Mouse (Mus musculus) forebrain, embryonic 13.5 days (tissue): ENCODE data around the gene Agpat2. TPM values are rescaled to one million over a fixed set of nuclear protein-coding genes. Genes with fewer than 3 reads are reported as not detected.
A peak's percentile ranks its signal among the peaks of the same experiment; 100 is the strongest.

Experiments used
- ATAC-seq: fragments of 200-750 bp; cut with Nextera tagmentation; 2 replicates; pipeline ENCODE4 v1.8.0; 2017
- H3K27ac ChIP-seq: fragments of 300-500 bp; sonication (generic); 2 replicates; pipeline ENCODE4 v1.5.1; 2015; ENCODE audit warnings: inconsistent platforms, mild to moderate bottlenecking, moderate library complexity
- H3K27me3 ChIP-seq: fragments of 300-500 bp; sonication (generic); 2 replicates; pipeline ENCODE4 v1.6.1; 2015; ENCODE audit warnings: mild to moderate bottlenecking, inconsistent platforms
- H3K36me3 ChIP-seq: fragments of 300-500 bp; sonication (generic); 2 replicates; pipeline ENCODE4 v1.6.1; 2015; ENCODE audit warnings: mild to moderate bottlenecking, inconsistent platforms; ENCODE audit not compliant: poor library complexity, severe bottlenecking
- H3K4me1 ChIP-seq: fragments of 300-500 bp; sonication (generic); 2 replicates; pipeline ENCODE4 v1.6.1; 2015; ENCODE audit warnings: inconsistent platforms
- H3K4me2 ChIP-seq: fragments of 300-500 bp; sonication (generic); 2 replicates; pipeline ENCODE4 v1.6.1; 2015; ENCODE audit warnings: inconsistent platforms, mild to moderate bottlenecking, moderate library complexity
- H3K4me3 ChIP-seq: fragments of 300-500 bp; sonication (generic); 2 replicates; pipeline ENCODE4 v1.5.1; 2015; ENCODE audit warnings: mild to moderate bottlenecking, inconsistent platforms
- H3K9ac ChIP-seq: fragments of 300-500 bp; sonication (generic); 2 replicates; pipeline ENCODE4 v1.6.1; 2015; ENCODE audit warnings: mild to moderate bottlenecking, inconsistent platforms
- H3K9me3 ChIP-seq: fragments of 300-500 bp; sonication (generic); replicated peaks from 2 replicates; pipeline ENCODE4 v1.6.1; 2016; ENCODE audit warnings: inconsistent platforms
- WGBS: fragments of 180-500 bp; shearing (Covaris S2); methylation state at CpG from one replicate; pipeline ENCODE4 v1.1.7; 2015; 5-methylcytosine and 5-hydroxymethylcytosine counted together
- polyA plus RNA-seq: library from polyadenylated mRNA; unstranded; fragments of >200 nt; fragmentation: Nextera tagmentation; extraction: Ambion mirVana; gene quantifications from 2 replicates; pipeline ENCODE4 v1.2.1, GENCODE M21; 2015

Gene Agpat2
- polyA plus RNA-seq, 1 experiment from 2014 or later: 2.5 TPM

- no peaks in the 10 kb centered on the region for H3K36me3 ChIP-seq
- 29% methylated on average over 6 of the region's 6 CpGs for WGBS
- H3K27ac ChIP-seq: no peak overlapping the region
- no peak for ATAC-seq
- no peaks in the 10 kb centered on the region for H3K9me3 ChIP-seq
- peak overlapping the region; percentile 54 for H3K4me3 ChIP-seq
- H3K27me3 ChIP-seq: peaks cover 49% of the 10 kb centered on the region
- H3K4me1 ChIP-seq: peaks cover 20% of the 10 kb centered on the region
- H3K9ac ChIP-seq: peak overlapping the region; percentile 63; the same call in 1 of the 2 replicates
- peak overlapping the region; percentile 76 for H3K4me2 ChIP-seq
Measured at GRCm38 (mm10) chr2:26603159-26603558, 1.1 kb downstream of the Agpat2 start.

- no peak overlapping the region for H3K4me2 ChIP-seq
- H3K9me3 ChIP-seq: no peaks in the 10 kb centered on the region
- WGBS: 81% methylated on average over 5 of the region's 5 CpGs
- H3K4me3 ChIP-seq: no peak overlapping the region
- H3K36me3 ChIP-seq: no peaks in the 10 kb centered on the region
- peaks cover 49% of the 10 kb centered on the region for H3K27me3 ChIP-seq
- no peak overlapping the region for H3K27ac ChIP-seq
- peaks cover 20% of the 10 kb centered on the region for H3K4me1 ChIP-seq
- no peak overlapping the region for H3K9ac ChIP-seq
- ATAC-seq: no peak
Measured at GRCm38 (mm10) chr2:26602631-26603030, 1.6 kb downstream of the Agpat2 start.

GRCm38 (mm10) chr2:26601595-26601994 lies 2.6 kb downstream of the Agpat2 start:
- no peak overlapping the region for H3K9ac ChIP-seq
- H3K27me3 ChIP-seq: peaks cover 45% of the 10 kb centered on the region
- no peaks in the 10 kb centered on the region for H3K9me3 ChIP-seq
- H3K36me3 ChIP-seq: no peaks in the 10 kb centered on the region
- peaks cover 14% of the 10 kb centered on the region for H3K4me1 ChIP-seq
- no peak overlapping the region for H3K27ac ChIP-seq
- no peak overlapping the region for H3K4me3 ChIP-seq
- 83% methylated on average over 1 of the region's 1 CpGs for WGBS
- H3K4me2 ChIP-seq: no peak overlapping the region
- ATAC-seq: no peak

GRCm38 (mm10) chr2:26600664-26601063 lies 3.6 kb downstream of the Agpat2 start:
- H3K4me2 ChIP-seq: no peak overlapping the region
- ATAC-seq: no peak
- no peak overlapping the region for H3K4me3 ChIP-seq
- H3K36me3 ChIP-seq: no peaks in the 10 kb centered on the region
- H3K27me3 ChIP-seq: peaks cover 38% of the 10 kb centered on the region
- no peak overlapping the region for H3K27ac ChIP-seq
- peaks cover 13% of the 10 kb centered on the region for H3K4me1 ChIP-seq
- WGBS: 89% methylated on average over 2 of the region's 2 CpGs
- H3K9me3 ChIP-seq: no peaks in the 10 kb centered on the region
- no peak overlapping the region for H3K9ac ChIP-seq

GRCm38 (mm10) chr2:26599965-26600364 lies 4.3 kb downstream of the Agpat2 start:
- no peak for ATAC-seq
- no peak overlapping the region for H3K9ac ChIP-seq
- no peaks in the 10 kb centered on the region for H3K36me3 ChIP-seq
- peaks cover 13% of the 10 kb centered on the region for H3K4me1 ChIP-seq
- H3K27me3 ChIP-seq: peaks cover 31% of the 10 kb centered on the region
- H3K9me3 ChIP-seq: no peaks in the 10 kb centered on the region
- no peak overlapping the region for H3K4me3 ChIP-seq
- H3K4me2 ChIP-seq: no peak overlapping the region
- H3K27ac ChIP-seq: no peak overlapping the region
- 86% methylated on average over 4 of the region's 4 CpGs for WGBS

DNA sequence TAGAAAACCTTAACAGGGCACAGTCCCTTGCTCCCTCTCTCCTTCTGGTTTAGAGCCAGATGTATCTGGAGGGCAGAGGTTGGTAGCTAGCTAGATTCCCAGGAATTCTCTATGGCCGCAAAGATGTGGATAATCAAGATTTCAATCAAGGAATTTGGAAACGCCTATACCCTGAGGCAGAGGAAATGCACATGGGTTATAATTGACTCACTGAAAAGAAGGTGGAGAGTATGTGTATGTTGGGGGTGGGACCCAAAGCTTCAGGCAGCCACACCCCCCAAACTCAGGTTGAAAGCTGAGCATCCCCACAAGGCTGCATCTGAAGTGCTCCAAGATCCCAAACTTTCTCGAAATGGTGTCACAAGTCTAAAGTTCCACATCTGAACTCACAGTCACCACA lies 5.8 kb downstream of the Agpat2 start:
- ATAC-seq: no peak
- Histone ChIP-seq H3K27ac (no peak overlapping the region), H3K9me3 (no peaks in the 10 kb centered on the region), H3K36me3 (no peaks in the 10 kb centered on the region), H3K4me2 (no peak overlapping the region), H3K27me3 (peaks cover 16% of the 10 kb centered on the region), H3K4me1 (peaks cover 2% of the 10 kb centered on the region), H3K4me3 (no peak overlapping the region), H3K9ac (no peak overlapping the region)
- WGBS: 85% methylated on average over 3 of the region's 3 CpGs

- no peaks in the 10 kb centered on the region for H3K9me3 ChIP-seq
- H3K4me1 ChIP-seq: no peaks in the 10 kb centered on the region
- 88% methylated on average over 2 of the region's 2 CpGs for WGBS
- H3K4me3 ChIP-seq: no peak overlapping the region
- no peak overlapping the region for H3K27ac ChIP-seq
- H3K9ac ChIP-seq: no peak overlapping the region
- ATAC-seq: no peak
- H3K36me3 ChIP-seq: no peaks in the 10 kb centered on the region
- no peak overlapping the region for H3K4me2 ChIP-seq
- peaks cover 9% of the 10 kb centered on the region for H3K27me3 ChIP-seq
Measured at GRCm38 (mm10) chr2:26597810-26598209, 6.4 kb downstream of the Agpat2 start.

DNA sequence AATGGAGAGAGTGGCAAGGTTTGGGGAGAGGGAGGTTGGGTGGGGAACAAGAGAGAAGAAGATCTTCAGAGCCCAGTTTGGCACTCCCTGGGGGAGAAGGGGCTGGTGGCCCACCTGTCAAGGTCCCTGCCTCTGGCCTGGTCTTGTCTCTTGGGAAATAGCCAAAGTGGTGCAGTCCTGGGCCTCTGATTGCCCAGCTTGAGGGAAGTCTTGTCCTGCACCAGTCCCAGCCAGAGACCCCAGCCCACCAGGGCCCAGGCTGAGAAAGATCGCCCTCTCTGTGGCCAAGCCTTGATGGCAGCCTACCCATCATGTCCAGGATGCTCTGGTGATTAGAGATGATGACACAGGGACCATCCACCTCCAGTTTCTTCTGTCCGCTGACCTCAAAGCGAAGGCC lies 7.3 kb downstream of the Agpat2 start:
- Histone ChIP-seq H3K4me1 (no peaks in the 10 kb centered on the region), H3K4me3 (no peak overlapping the region), H3K9ac (no peak overlapping the region), H3K4me2 (no peak overlapping the region), H3K27ac (no peak overlapping the region), H3K9me3 (no peaks in the 10 kb centered on the region), H3K27me3 (peaks cover 4% of the 10 kb centered on the region; the same call in 1 of the 2 replicates), H3K36me3 (no peaks in the 10 kb centered on the region)
- no peak for ATAC-seq
- WGBS: 93% methylated on average over 3 of the region's 3 CpGs

- H3K4me1 ChIP-seq: no peaks in the 10 kb centered on the region
- H3K27me3 ChIP-seq: no peaks in the 10 kb centered on the region
- H3K4me3 ChIP-seq: no peak overlapping the region
- 89% methylated on average over 11 of the region's 11 CpGs for WGBS
- no peaks in the 10 kb centered on the region for H3K36me3 ChIP-seq
- H3K4me2 ChIP-seq: no peak overlapping the region
- ATAC-seq: no peak
- no peak overlapping the region for H3K9ac ChIP-seq
- no peak overlapping the region for H3K27ac ChIP-seq
- H3K9me3 ChIP-seq: no peaks in the 10 kb centered on the region
Measured at GRCm38 (mm10) chr2:26595725-26596435, 8.3 kb downstream of the Agpat2 start.

GRCm38 (mm10) chr2:26594934-26595724 lies 9.1 kb downstream of the Agpat2 start:
- no peak overlapping the region for H3K4me2 ChIP-seq
- no peaks in the 10 kb centered on the region for H3K27me3 ChIP-seq
- ATAC-seq: no peak
- WGBS: 79% methylated on average over 6 of the region's 6 CpGs
- no peak overlapping the region for H3K4me3 ChIP-seq
- no peaks in the 10 kb centered on the region for H3K9me3 ChIP-seq
- no peaks in the 10 kb centered on the region for H3K4me1 ChIP-seq
- no peaks in the 10 kb centered on the region for H3K36me3 ChIP-seq
- no peak overlapping the region for H3K9ac ChIP-seq
- H3K27ac ChIP-seq: no peak overlapping the region

DNA sequence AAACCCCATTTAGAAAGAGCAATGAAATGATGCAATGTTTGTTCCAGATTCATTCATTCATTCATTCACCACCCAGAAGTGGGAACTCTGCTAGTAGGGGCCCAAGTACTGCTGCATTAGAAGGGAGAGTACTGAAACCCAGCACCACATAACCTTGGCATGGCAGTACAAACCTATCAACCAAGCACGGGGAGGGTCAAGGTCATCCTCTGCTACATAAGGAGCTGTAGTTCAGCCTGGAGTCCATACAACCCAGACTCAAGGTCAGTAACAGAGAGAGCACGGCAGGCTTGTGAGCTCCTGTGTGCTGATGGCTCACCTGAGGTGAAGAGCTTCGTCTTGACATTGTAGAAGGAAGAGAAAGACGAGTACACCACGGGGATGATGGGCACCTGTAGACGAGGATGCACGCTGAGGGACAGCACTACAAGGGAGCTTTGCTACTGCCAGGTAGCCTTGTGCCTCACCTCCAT lies 9.7 kb downstream of the Agpat2 start:
- Histone ChIP-seq H3K27ac (no peak overlapping the region), H3K4me1 (no peaks in the 10 kb centered on the region), H3K9me3 (no peaks in the 10 kb centered on the region), H3K4me2 (no peak overlapping the region), H3K4me3 (no peak overlapping the region), H3K9ac (no peak overlapping the region), H3K36me3 (no peaks in the 10 kb centered on the region), H3K27me3 (no peaks in the 10 kb centered on the region)
- ATAC-seq: no peak
- WGBS: 90% methylated on average over 7 of the region's 7 CpGs

- Histone ChIP-seq H3K36me3 (no peaks in the 10 kb centered on the region), H3K9ac (no peak overlapping the region), H3K4me2 (no peak overlapping the region), H3K4me3 (no peak overlapping the region), H3K9me3 (no peaks in the 10 kb centered on the region), H3K27ac (no peak overlapping the region), H3K4me1 (no peaks in the 10 kb centered on the region), H3K27me3 (no peaks in the 10 kb centered on the region)
- 72% methylated on average over 9 of the region's 9 CpGs for WGBS
- ATAC-seq: no peak
Measured at GRCm38 (mm10) chr2:26594022-26594346, 10.2 kb downstream of the Agpat2 start.
